Mouse (Mus musculus) heart, postnatal 10 days (tissue): ENCODE data around the gene Taf1a. TPM values are rescaled to one million over a fixed set of nuclear protein-coding genes. Genes with fewer than 3 reads are reported as not detected.
A peak's percentile ranks its signal among the peaks of the same experiment; 100 is the strongest.
"Not testable (repeated sequence)": the region's sequence is repeated elsewhere in the genome, so short reads cannot be mapped to it uniquely, and the experiment has no call there.

Source experiments
- DNase-seq, 2 experiments: peaks; one replicate each; pipeline ENCODE4 v3.0.0; 2021
- intact Hi-C: fragments of 180-260 bp; cut with DNase I; formaldehyde crosslinking; loops from one replicate; pipeline ENCODE4 v1.15.1; 2025
- total RNA-seq, 2 experiments: library from RNA; stranded (reverse); gene quantifications; 2 replicates each; pipeline ENCODE4 v1.2.3; 2021

Gene Taf1a
- total RNA-seq, 2 experiments from 2014 or later: 7.8 to 9.1 TPM

GRCm38 (mm10) chr1:183387421-183387820, 1.4 kb upstream of the Taf1a start:
- intact Hi-C loops, DNase-seq: not testable (repeated sequence)

GRCm38 (mm10) chr1:183403396-183403795, 14.6 kb downstream of the Taf1a start:
- intact Hi-C loops: no loop called here
- no peak for DNase-seq

GRCm38 (mm10) chr1:183414081-183414727, 25.4 kb downstream of the Taf1a start:
- intact Hi-C loops: no loop called here

GRCm38 (mm10) chr1:183417873-183418272, 29.1 kb downstream of the Taf1a start, which contains the start of gene Hhipl2:
TSS of gene Hhipl2 (plus strand) at chr1:183418215.
- intact Hi-C loops: no loop called here
- DNase-seq: no peak

More at GRCm38 (mm10) chr1:183414081-183414727, 25.4 kb downstream of the Taf1a start:
- DNase-seq: no peak

GRCm38 (mm10) chr1:183419741-183420140, 31.0 kb downstream of the Taf1a start:
- intact Hi-C loops: no loop called here
- no peak for DNase-seq

- intact Hi-C loops: no loop called here
- DNase-seq: no peak
These were observed 31.5 kb downstream of the Taf1a start for GRCm38 (mm10) chr1:183420296-183420695.

- no peak for DNase-seq
- intact Hi-C loops: no loop called here
These were observed 35.3 kb downstream of the Taf1a start for GRCm38 (mm10) chr1:183424100-183424499.

GRCm38 (mm10) chr1:183434918-183435317, 46.1 kb downstream of the Taf1a start:
- no peak for DNase-seq
- intact Hi-C loops: no loop called here

- peak; percentile 91 to 93 for DNase-seq
- intact Hi-C loops: no loop called here
These were observed 50.3 kb downstream of the Taf1a start for GRCm38 (mm10) chr1:183439036-183439435.

GRCm38 (mm10) chr1:183442015-183442774, 53.4 kb downstream of the Taf1a start:
- intact Hi-C loops: loop anchor here (1.0 kb wide), 1 partner anchor 215 kb away; no protein-coding TSS in a partner anchor
- DNase-seq: peak; percentile 81 to 87

GRCm38 (mm10) chr1:183453066-183453465, 64.3 kb downstream of the Taf1a start:
- no peak for DNase-seq
- intact Hi-C loops: no loop called here

Other genes starting within 250 kb of the Taf1a start
- gene Disp1, start 167.5 kb upstream of the Taf1a start, total RNA-seq: 10 to 100 TPM; 10.0 to 14.1 TPM
- 10 to 100 TPM; 37.3 TPM for gene Aida, start 92.4 kb upstream of the Taf1a start, total RNA-seq
- 10 to 100 TPM; 45.3 to 50.0 TPM for gene Brox, start 91.7 kb upstream of the Taf1a start, total RNA-seq
- 100 to 1,000 TPM; 107 to 115 TPM for gene Mia3, start 19.4 kb upstream of the Taf1a start, total RNA-seq
- gene Hhipl2, start 29.2 kb downstream of the Taf1a start, total RNA-seq: not detected